Mouse (Mus musculus) G1E (cell line): ENCODE data around the gene Junb. TPM values are rescaled to one million over a fixed set of nuclear protein-coding genes. Genes with fewer than 3 reads are reported as not detected.

ENCODE experiments used
- ATAC-seq: 2 replicates; pipeline ENCODE4 v1.8.0; 2016; ENCODE audit warnings: mild to moderate bottlenecking; ENCODE audit not compliant: insufficient number of reproducible peaks, poor library complexity, low FRiP score, severe bottlenecking; ENCODE audit errors: extremely low read depth
- DNase-seq: peaks from one replicate; pipeline ENCODE4 v3.0.0; 2012; ENCODE audit warnings: low spot score
- H3K27me3 ChIP-seq: 2 replicates; pipeline ENCODE4 v1.6.1; 2012; ENCODE audit warnings: mild to moderate bottlenecking, low read length, inconsistent platforms; ENCODE audit not compliant: insufficient read depth
- H3K36me3 ChIP-seq: replicated peaks from 2 replicates; pipeline ENCODE3; 2012; ENCODE audit warnings: mild to moderate bottlenecking, inconsistent platforms
- H3K4me1 ChIP-seq: 2 replicates; pipeline ENCODE4 v1.6.1; 2012; ENCODE audit warnings: low read depth, low read length, inconsistent platforms, mixed read lengths; ENCODE audit not compliant: insufficient read depth
- H3K4me3 ChIP-seq: 2 replicates; pipeline ENCODE4 v1.5.1; 2012; ENCODE audit warnings: low read depth, mild to moderate bottlenecking, inconsistent platforms, low read length, moderate library complexity, mixed read lengths
- H3K9me3 ChIP-seq: replicated peaks from 2 replicates; pipeline ENCODE4 v1.6.1; 2012; ENCODE audit warnings: inconsistent platforms
- CTCF ChIP-seq: IDR thresholded peaks from 2 replicates; pipeline ENCODE4 v1.5.1; 2012; ENCODE audit warnings: low read depth, low read length, inconsistent platforms, mixed read lengths
- GATA1 ChIP-seq: IDR thresholded peaks from 2 replicates; pipeline ENCODE4 v1.6.1; 2012; ENCODE audit warnings: borderline replicate concordance, low read length, inconsistent platforms, mixed read lengths
- GATA2 ChIP-seq: IDR thresholded peaks from 2 replicates; pipeline ENCODE4 v1.6.1; 2012; ENCODE audit warnings: low read depth, low read length, inconsistent platforms, borderline replicate concordance
- POLR2AphosphoS5 ChIP-seq: IDR thresholded peaks from 2 replicates; pipeline ENCODE4 v1.6.1; 2012; ENCODE audit warnings: low read depth, low read length, inconsistent platforms; ENCODE audit not compliant: insufficient replicate concordance
- TAL1 ChIP-seq: conservative IDR thresholded peaks from 2 replicates; pipeline ENCODE4 v1.6.1; 2012; ENCODE audit warnings: low read depth, low read length, inconsistent platforms, mixed read lengths
- polyA plus RNA-seq: library from polyadenylated mRNA; stranded (reverse); fragments of >175 nt; gene quantifications from 2 replicates; pipeline ENCODE4 v1.2.3, GENCODE M21; 2012
- total RNA-seq, 2 experiments: library from RNA; stranded (forward) in 1 of 2; stranded (reverse) in 1 of 2; fragments of 200-1000 nt in 1 of 2; fragments of >200 nt in 1 of 2; fragmentation: Nextera tagmentation in 1 of 2; gene quantifications; 2 replicates each; pipeline ENCODE4 v1.2.3; 2014 to 2017

Gene Junb
- total and polyA plus RNA-seq, 3 experiments: 23.8 to 66.8 (median 38.5) TPM

DNA sequence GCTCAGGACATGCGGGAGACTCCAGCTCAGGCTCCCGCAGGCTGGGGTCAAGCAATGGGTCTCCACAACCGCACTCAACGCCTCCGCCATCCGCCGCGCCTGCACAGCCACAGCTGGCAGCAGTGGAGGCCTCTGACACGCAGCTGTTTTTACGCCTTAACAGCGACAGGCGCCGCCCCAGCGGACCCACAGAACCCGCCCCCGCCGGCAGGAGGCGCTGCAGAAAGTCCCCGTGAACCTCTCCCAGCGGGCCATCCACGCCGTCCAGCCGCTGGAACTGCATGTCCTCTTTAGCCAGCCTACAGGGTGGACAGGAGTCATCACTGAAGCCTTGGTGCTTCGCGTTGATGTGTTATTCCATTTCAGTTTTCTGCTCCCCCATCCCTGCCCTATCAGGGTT is 29.2 kb upstream of the Junb start:
- Histone ChIP-seq H3K9me3 (peaks cover 3% of the 10 kb centered on the region), H3K36me3 (peaks cover 3% of the 10 kb centered on the region), H3K4me1 (no peaks in the 10 kb centered on the region; the same call in 1 of the 2 replicates), H3K27me3 (peaks cover 37% of the 10 kb centered on the region), H3K4me3 (no peak overlapping the region)
- DNase-seq: no peak
- no peak for TF ChIP-seq TAL1
- no peak for TF ChIP-seq GATA2
- no peak for TF ChIP-seq CTCF
- TF ChIP-seq GATA1: no peak
- no peak for TF ChIP-seq POLR2AphosphoS5
- no peak for ATAC-seq

DNA sequence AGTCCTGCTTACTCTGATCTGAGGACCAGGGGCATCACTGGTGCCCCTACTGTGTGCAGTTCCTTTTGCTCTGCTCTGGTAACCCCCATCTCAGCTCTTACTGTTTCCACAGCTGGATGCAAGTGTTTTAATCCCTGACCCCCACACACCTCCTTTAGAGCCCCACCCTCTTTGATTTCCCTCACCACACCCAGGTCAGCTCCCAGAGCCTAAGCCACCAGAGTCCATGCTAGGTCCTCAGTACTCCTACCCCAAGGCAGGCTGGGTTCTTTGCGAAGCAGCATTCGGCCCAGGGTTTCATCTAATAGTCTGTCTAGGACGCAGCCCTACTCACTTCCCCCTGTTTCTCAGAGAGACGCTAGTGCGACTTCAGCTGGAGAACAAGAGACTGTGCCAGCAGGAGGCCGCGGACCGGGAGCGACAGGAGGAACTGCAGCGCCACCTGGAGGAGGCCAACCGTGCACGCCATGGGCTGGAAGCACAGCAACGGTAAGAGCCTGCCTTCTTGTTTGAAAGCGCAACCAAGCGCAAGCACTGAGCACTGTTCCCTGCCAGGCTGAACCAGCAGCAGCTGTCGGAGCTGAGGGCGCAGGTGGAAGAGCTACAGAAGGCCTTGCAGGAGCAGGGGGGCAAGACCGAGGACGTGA is 19.3 kb upstream of the Junb start:
- ATAC-seq: peak; percentile 68

DNA sequence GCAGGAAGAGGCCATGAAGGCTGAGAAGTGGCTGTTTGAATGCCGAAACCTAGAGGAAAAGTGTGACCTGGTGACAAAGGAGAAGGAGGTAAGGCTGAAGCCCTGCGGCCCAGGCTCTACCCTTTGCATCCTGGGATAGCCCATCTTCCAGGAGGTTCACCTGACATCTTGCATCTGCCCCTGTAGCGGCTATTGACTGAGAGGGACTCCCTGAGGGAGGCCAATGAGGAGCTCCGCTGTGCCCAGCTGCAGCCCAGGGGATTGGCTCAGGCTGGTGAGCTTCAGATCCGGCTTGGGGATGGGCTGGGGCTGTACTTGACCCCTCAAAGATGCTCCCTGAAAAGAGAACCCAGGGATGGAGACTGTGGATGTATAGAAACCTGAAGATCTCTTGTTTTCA is 18.5 kb upstream of the Junb start:
- ATAC-seq: no peak
- Histone ChIP-seq H3K36me3 (peaks cover 59% of the 10 kb centered on the region), H3K4me3 (no peak overlapping the region), H3K27me3 (no peaks in the 10 kb centered on the region), H3K9me3 (no peaks in the 10 kb centered on the region), H3K4me1 (peaks cover 17% of the 10 kb centered on the region)
- no peak for TF ChIP-seq GATA1
- TF ChIP-seq GATA2: no peak
- no peak for TF ChIP-seq TAL1
- no peak for TF ChIP-seq CTCF
- no peak for TF ChIP-seq POLR2AphosphoS5
- no peak for DNase-seq

More for the DNA sequence above, 19.3 kb upstream of the Junb start:
- Histone ChIP-seq H3K9me3 (no peaks in the 10 kb centered on the region), H3K36me3 (peaks cover 67% of the 10 kb centered on the region), H3K27me3 (no peaks in the 10 kb centered on the region), H3K4me1 (peaks cover 17% of the 10 kb centered on the region), H3K4me3 (peak overlapping the region; percentile 36; the same call in 1 of the 2 replicates)
- DNase-seq: peak; percentile 78
- TF ChIP-seq GATA2: no peak
- TF ChIP-seq CTCF: peak; percentile 77
- no peak for TF ChIP-seq POLR2AphosphoS5
- TF ChIP-seq GATA1: no peak
- TF ChIP-seq TAL1: no peak

DNA sequence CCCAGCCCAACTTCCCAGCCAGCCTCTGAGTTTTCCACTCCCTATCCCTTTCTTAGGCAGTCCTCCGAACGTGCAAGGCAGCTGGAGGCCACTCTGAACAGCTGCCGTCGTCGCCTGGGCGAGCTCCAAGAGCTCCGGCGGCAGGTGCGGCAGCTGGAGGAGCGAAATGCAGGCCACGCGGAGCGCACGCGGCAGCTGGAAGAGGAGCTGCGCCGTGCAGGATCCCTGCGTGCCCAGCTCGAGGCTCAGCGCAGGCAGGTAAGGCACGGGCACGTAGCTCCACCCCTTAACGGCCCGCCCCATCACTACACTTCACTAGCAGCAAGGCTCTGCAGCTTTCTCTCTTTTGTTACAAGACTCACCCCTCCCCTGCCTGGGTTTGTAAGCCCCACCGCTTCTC is 17.2 kb upstream of the Junb start:
- ATAC-seq: no peak
- H3K9me3 ChIP-seq: no peaks in the 10 kb centered on the region
- H3K36me3 ChIP-seq: peaks cover 49% of the 10 kb centered on the region
- H3K4me1 ChIP-seq: peaks cover 27% of the 10 kb centered on the region
- H3K27me3 ChIP-seq: no peaks in the 10 kb centered on the region
- no peak overlapping the region for H3K4me3 ChIP-seq
- TF ChIP-seq POLR2AphosphoS5 (no peak), TAL1 (no peak), GATA2 (no peak)
- no peak for DNase-seq

DNA sequence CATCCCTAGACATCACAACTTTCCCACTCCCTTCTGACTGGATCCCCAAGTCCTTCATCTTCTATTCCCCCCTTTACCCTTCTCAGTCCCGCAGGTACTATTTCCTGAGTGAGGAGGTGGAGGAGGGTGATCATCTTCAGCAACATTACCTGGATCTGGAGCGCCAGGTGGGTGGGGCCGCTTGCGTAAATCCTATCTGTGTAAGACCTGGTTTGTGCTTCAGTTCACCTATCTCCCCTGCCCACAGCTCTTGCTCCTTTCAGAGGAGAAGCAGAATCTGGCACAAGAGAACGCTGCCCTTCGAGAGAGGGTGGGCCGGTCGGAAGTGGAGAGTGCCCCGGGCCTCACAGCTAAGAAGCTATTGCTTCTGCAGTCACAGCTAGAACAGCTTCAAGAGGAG is 15.9 kb upstream of the Junb start:
- TF ChIP-seq TAL1: no peak
- TF ChIP-seq CTCF: no peak
- no peak for TF ChIP-seq GATA2
- TF ChIP-seq POLR2AphosphoS5: no peak
- no peak for TF ChIP-seq GATA1
- ATAC-seq (no peak), DNase-seq (no peak)
- Histone ChIP-seq H3K27me3 (no peaks in the 10 kb centered on the region), H3K4me1 (peaks cover 30% of the 10 kb centered on the region), H3K4me3 (no peak overlapping the region), H3K9me3 (no peaks in the 10 kb centered on the region), H3K36me3 (peaks cover 49% of the 10 kb centered on the region)

DNA sequence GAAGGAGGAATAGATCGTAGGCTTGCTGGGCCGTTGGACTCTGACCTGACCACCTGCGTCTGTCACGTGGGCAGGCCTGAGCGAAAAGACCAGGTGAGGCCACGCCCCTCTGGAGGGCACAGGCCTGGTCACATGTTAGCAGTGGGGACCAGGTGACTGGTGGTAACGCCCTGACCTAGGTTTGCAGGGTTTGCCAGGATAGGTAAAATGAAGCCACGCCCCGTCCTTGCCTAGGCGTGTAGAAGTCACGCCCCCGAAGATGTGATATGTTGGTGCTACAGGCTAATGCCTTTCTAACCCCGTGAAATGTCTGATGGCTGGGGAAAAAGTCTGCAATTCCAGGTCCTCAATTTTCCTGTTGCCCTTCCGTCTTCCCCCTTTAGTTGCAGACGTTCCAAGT is 12.3 kb upstream of the Junb start:
- H3K4me3 ChIP-seq: peak overlapping the region; percentile 79
- peaks cover 25% of the 10 kb centered on the region for H3K36me3 ChIP-seq
- H3K9me3 ChIP-seq: no peaks in the 10 kb centered on the region
- TF ChIP-seq TAL1 (no peak), CTCF (no peak), POLR2AphosphoS5 (no peak), GATA2 (no peak), GATA1 (no peak)
- ATAC-seq (no peak), DNase-seq (no peak)
- H3K27me3 ChIP-seq: no peaks in the 10 kb centered on the region
- H3K4me1 ChIP-seq: peaks cover 46% of the 10 kb centered on the region
